Mouse (Mus musculus) bone marrow, adult 2 months (tissue): ENCODE measurements at regions not wholly inside any gene's neighbourhood (a gene's known extent, or its start where the extent isn't known, plus 50 kb on each side); places are given as distances from the start of the nearest gene placed in this dataset.

Experiments
- CTCF ChIP-seq: fragments of 200-500 bp; IDR thresholded peaks from 2 replicates; pipeline ENCODE4 v1.5.1; 2011; ENCODE audit warnings: low read length, control low read depth; ENCODE audit not compliant: control insufficient read depth, insufficient read depth
- POLR2A ChIP-seq: fragments of 200-500 bp; IDR thresholded peaks from 2 replicates; pipeline ENCODE4 v1.6.1; 2011; ENCODE audit warnings: low read depth, mild to moderate bottlenecking, control low read depth, low read length, borderline replicate concordance; ENCODE audit not compliant: control insufficient read depth

DNA sequence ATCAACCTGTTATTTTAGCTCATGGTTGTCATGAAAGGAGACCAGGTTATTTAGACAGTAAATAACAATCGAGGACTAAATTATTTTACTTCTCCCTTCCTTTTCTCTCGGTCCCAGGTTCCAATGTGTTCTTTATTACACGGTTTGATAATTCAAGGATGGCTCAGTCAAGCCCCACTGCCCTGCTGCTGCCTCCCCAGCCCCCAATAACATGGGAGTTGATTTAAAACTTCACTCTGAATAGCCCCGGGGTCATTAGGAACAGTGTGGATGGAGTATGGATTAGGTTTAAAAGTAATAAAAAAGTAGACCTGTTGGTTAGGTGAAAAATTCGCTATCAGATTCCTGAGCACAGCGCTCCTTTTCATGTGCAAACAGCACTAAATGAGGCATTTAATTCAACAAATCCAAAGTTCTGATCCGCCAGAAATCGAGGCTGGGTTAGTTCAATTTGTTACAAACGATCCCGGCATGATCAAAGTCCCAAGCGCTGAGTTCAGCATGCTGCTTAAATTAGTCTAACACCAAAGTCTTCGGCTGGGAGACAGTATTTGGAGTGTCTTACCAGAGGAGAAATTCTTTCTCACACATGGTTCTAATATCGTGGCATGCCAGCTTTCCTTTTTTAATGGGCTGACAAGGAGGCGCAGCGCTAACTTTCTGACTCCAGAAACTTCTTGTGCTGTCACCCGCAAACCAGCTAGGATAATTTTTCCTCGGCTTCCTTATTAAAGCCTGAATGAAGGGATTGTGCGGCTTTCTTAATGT lies 146.5 kb upstream of the Irx3 start:
- TF ChIP-seq CTCF (no peak), POLR2A (no peak)
